Mouse (Mus musculus) T-helper 2 cell (primary cell): ENCODE measurements around the gene Cyp4f13.

Experiments
- in situ Hi-C: fragments of 300-600 bp; cut with MboI, MseI; formaldehyde crosslinking; loops from one replicate; pipeline ENCODE4 v1.15.1; 2025; ENCODE audit warnings: high pct_unique_total_duplicates

Gene Cyp4f13

DNA sequence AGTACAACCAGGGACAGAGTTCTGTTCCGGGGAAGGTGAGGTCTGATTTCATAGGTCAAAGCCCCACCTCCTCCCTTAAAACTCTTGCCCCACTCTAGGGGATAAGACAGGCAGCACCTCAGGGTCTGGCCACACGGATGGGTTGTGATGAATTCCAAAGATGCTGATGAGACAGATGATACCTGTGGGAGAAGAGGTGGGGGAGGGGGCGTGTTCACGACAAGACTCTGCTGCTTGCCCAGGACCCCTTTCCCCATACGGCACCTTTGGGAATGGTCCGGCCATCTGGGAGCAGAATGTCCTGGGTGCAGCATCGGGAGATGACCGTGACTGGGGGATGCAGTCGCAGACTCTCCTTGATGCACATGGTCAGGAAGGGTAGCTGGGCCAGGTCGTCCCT is 41.0 kb downstream of the Cyp4f13 start:
- in situ Hi-C loops: loop anchor here (10.0 kb wide), 2 partner anchors 61 to 79 kb away; no protein-coding TSS in a partner anchor

DNA sequence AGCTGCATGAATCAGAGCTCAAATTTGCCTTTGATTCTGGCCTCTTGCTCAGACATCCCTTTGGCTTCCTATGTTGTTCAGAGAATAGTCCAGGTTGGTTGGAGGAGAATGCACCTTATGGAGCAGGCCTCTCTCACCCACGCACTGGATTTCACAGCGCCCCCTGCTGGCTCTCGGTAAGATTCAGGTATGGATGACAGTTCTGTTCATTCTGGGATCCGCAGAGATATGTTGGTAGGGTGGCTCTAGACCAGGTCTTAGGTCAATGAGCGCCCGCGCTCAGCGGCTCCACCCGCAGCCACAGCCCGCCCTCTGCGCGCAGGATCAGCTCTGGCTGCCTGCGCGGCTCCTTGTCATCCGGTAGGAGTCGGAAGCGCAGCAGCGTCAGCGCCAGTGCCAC is 42.0 kb downstream of the Cyp4f13 start:
- in situ Hi-C loops: loop anchor here (10.0 kb wide), 2 partner anchors 60 to 80 kb away; no protein-coding TSS in a partner anchor

DNA sequence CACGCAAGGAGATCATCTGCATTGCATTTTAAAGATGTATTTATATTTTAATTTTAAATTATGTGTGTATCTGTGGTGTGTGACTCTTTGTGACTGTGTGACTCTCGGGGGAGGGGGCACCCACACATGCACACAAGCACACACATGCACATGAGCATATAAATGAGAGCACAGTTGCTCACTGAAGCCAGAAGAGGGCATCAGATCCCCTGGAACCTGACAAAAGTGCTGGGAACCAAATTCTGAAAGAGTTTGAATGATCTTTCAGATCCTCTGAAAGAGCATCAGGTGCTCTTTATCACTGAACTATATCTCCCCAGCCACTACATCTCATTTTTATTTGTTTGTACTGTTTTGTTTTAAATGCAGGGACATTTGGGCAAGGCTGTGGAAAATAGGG is 42.8 kb downstream of the Cyp4f13 start:
- in situ Hi-C loops: loop anchor here (10.0 kb wide), 2 partner anchors 60 to 80 kb away; no protein-coding TSS in a partner anchor

DNA sequence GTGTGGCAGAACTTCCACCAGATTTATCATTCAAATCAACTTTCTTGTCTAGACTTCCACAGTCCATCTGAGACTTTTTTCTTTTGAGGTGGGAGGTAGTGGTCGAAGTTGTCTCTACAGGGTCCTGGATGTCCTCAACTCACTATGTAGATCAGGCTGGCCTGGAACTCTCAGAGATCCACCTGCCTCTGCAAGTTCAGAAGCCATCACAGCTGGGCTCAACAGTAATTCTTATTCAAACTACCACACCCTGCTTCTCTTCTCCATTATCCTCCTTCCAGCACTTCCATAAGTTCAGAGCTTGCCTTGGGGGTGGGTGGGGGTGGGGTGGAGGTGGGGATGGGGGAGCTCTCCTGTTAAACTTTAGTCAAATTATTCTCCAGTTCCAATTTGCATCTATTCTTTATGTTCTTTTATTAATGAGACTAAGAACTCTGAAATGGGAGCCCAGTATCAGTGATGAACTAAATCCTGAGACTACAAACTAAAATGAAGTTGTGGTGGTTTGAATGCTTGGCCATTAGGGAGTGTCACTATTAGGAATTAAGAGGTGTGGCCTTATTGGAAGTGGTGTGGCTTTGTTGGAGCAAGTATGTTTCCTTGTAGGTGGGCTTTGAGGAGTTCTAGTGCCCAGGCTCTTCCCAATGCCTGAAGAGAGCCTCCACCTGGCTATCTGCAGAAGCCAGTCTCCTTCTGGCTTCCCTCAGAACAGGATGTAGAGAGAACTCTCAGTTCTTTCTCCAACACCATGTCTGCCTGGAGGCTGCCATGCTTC is 45.3 kb downstream of the Cyp4f13 start:
- in situ Hi-C loops: loop anchor here (10.0 kb wide), 2 partner anchors 57 to 83 kb away; no protein-coding TSS in a partner anchor

DNA sequence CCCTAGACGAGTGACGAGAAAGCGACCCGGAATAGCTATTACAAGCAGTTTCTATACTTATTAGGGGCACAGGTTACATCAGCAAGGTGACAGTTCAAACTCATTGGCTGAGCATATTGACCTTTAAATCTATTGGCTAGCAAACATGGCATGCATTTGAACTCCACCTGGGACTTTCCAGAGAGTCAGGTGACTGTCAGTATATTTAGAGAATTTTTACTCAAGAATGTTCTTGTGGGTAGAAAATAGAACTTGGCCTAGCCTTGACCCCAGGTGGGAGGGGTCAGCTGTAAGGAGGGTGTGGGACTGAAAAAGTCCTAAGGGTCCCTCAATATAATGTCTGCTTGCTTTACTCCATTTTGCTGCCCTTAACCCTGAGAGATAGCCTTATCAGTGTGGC is 51.8 kb downstream of the Cyp4f13 start:
- in situ Hi-C loops: no loop called here

DNA sequence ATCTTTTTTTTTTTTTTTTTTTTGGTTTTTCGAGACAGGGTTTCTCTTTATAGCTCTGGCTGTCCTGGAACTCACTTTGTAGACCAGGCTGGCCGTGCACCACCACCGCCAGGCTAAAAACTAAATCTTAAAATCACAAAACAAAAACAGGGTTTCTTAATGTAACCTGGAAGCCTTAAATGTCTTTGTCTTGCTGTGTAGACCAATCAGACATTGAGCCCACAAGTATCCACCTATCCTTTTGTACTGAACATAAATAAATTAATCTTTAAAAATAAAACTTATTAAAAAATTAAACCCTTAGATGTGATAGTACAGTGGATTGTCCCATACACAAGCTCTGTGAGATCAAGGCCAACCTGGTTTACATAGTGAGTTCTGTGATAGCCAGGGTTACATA is 53.3 kb downstream of the Cyp4f13 start:
- in situ Hi-C loops: no loop called here

DNA sequence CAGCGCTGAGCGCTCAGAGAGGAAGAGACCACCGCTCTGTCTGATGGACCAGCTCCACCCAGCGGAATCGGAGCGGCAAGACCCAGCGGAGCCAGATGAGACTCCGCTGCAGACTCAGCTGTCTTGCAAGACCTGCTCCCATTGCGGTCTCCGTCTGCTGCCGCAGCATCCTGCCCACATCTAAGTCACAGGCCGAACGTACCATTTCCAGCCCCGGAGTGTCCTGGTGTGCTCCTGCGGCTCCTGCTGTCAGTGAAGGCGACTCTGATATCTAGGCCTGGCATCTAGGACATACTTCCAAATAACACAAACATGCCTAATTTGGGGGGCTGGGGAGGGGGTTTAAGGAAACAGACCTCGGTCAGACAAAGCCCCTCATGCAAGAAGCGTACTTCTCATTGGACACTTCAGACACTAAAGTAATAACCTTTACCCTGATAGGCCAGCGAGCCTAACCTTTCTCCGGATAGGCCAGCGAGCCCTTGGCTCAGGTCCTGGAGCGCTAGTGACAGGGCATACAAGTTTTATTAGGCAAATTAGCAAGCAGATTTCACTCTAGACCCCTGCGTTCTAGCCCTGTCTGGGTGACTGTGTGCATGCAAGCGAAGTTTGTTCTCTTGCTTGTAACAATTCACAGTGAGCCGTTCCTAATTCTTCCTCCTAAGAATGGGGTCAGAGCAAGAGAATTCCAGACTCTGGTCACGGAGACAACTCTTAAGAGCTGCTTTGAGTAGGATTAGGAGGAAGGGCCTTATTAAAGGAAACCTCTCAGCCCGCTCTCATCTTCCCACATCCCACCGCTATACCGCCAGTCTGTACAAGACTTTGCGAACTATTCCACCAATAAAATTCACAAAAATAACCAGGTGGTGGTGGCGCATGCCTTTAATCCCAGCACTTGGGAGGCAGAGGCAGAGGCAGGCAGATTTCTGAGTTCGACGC is 55.7 kb downstream of the Cyp4f13 start, which contains the start of gene Zfp870:
TSS of gene Zfp870 (minus strand) at position 404 of the 942 bp plus-strand sequence.
- in situ Hi-C loops: no loop called here

DNA sequence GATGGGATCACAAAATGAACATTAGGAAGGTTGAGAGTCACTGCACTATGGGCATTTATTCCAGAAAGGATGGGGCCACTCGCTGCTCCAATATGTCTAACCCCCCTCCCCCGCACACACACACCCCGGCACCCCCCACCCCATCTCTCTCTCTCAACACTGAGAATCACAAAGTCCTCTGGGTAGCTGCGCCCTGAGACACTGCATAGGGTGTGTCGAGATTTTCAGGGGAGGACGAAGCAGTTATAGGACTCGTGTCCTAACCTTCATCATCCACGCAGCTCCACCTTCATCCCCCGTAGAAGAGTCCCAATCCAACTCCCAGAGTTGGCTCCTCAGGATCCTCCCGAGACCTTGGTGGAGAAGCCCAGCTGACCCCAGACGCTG is 56.4 kb downstream of the Cyp4f13 start:
- in situ Hi-C loops: no loop called here

DNA sequence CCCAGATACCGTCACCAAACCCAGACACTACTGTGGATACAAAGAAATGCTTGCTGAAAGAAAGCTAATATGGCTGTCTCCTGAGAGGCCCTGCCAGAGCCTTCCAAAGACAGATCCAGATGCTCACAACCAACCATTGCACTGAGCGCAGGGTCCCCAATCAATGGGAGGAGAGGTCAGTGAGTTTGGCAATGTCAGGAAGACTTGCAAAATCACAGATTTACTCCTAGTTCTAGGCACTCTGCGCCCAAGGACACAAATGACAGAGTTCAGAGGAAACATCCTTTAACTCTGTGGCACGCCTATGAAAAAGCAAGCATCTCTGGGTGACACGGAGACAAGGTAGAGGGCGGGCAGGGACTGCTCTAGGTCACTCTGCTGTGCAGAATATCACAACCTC is 57.6 kb downstream of the Cyp4f13 start:
- in situ Hi-C loops: no loop called here

DNA sequence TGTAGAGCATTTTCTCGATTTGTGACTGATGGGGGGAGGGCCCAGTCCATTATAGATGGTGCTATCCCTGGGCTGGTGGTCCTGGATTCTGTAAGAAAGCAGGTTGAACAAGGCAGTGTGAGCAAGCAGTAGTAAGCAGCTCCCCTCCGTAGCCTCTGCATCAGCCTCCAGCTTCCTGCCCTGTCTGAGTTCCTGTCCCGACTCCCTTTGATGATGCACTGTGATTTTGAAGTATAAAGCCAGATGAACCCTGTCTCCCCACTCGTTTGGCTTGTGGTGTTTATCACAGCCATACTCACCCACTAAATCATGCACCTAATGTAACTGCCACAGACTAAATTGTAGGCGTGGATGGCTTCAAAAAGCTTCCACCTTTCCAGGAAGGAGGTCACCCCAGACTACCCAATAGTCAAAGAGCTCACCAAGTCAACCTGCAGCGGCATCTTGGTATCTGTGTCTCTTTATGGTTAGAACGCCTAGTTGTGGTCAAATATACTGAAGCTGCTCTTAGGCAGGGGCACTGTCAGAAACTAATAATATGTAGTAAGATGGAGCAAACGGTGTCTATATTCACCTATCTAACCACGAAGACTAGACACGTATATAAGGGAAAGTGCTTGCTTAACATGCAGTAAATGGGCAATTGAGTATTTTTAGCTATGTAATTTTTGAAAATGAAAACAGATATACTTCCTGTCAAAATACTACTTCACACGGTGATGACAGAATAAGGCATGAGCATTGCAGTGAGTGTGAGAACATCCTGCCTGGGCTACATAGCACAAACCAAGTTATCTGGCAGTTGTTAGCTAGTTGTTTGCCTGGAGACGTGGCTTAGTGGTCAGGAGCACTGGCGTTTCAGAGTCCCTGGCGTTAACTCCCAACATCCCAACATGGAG is 66.6 kb downstream of the Cyp4f13 start:
- in situ Hi-C loops: no loop called here

DNA sequence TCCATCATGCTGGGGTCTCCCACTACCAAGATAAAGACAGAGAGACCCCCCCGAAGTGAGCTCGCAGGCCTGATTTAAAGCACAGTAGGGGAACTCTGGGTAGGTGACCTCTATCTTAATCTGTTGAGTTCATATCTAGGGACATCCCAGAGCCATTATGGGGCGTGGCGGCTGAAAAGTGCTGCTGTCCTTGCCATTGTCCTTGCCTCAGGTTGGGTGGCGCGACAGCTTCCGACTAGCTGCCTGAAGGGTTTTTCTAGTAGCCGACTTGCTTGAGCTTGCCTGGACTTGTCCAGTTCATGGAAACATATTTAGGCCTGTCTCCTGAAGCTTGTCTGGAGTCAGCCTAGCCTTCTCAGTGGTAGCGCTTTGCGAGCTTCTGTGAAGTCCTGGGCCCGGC is 68.4 kb downstream of the Cyp4f13 start:
- in situ Hi-C loops: no loop called here

DNA sequence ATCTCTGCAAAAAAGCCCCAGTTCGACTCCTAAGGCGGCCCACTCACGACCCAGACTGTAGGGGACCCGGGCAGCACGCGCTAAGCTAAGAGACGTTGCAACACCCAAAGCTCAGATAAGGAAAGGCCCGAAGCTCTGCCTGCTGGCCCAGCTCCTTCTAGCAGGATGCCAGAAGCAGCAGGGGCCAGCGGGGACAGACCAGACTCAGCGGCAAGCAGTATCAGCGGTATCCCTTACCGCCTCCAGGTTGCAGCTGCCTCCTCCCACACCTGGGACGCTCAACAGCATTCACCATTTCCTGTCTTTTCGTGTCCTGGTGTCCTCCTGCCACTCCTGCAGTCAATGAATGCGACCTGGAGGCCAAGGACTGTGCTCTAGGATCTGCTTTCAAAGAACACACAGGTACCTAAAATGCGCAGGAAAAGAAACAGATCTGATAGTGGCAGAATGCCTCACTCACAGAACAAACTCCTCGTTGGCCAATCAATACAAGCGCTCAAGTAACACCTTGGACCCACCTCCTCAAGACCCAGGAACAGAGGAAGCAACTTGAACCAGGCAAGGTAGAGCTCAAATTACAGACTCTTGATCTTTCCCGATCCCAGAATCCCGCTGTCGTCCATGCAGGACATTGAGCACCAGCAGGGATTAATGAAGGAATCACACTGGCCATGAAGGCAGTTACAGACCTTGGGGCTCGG is 69.6 kb downstream of the Cyp4f13 start:
- in situ Hi-C loops: no loop called here
